In the genomic region with DNA sequence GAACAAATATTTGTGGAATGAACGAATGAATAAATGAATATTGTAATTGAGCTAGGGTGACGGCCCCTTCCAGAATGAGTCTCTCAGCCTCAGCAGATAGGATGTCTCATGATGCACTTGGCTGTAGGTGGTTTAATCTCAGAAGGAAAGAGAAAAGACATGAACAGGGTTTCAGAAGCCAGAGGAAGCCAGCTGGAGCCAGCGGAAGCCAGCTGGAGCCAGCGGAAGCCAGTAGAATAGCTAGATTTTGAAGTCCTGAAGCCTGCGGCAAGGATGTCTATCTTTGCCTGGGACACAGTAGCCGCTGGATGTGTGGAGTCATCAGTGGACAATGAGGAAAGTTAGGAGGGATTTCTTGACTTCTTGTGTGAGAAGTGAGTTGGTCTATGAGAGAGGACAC, we compare ENCODE assay signal across 18 mouse cellular contexts.
DNase-seq lines count a peak whose midpoint lies in the region; ATAC-seq and TF ChIP-seq lines count a peak whose summit lies in the region.
"Had no signal": no experiment of that assay in that cellular context is flagged by ENCODE, and none has a peak within 500 bp of the region (broad histone marks: within the 10 kb centered on the region; RNA-seq: fewer than 3 reads in every experiment).

No protein-coding gene starts in this region.

- TF ChIP-seq POLR2A in cerebellum, adult 2 months (IDR thresholded peaks at IDR 0.05; ENCODE audit: borderline replicate concordance, insufficient read depth, low read length) = no peak

- no peak overlapping the region for H3K4me2 ChIP-seq in kidney, embryonic 14.5 days (replicated peaks; ENCODE audit: low read depth, low read length)
- H3K4me2 ChIP-seq: embryonic facial prominence, embryonic 13.5 days; liver, embryonic 11.5 days; lung, embryonic 14.5 days had no signal

- TF ChIP-seq CTCF in cerebellum, adult 2 months (IDR thresholded peaks at IDR 0.05; ENCODE audit: borderline replicate concordance, insufficient read depth, low read depth, low read length) = no peak

- no peaks in the 10 kb centered on the region for H3K36me3 ChIP-seq in kidney, embryonic 14.5 days (ENCODE audit: control insufficient read depth, insufficient read depth, low read length)
- H3K36me3 ChIP-seq: embryonic facial prominence, embryonic 13.5 days; G1E had no signal

- H3K4me1 ChIP-seq in cerebellum, adult 2 months (ENCODE audit: control insufficient read depth, insufficient read depth, low read length) = no peaks in the 10 kb centered on the region
- no peaks in the 10 kb centered on the region for H3K4me1 ChIP-seq in kidney, embryonic 14.5 days (ENCODE audit: control insufficient read depth, insufficient read depth, low read length)
- H3K4me1 ChIP-seq: embryonic facial prominence, embryonic 13.5 days had no signal

- no peak overlapping the region for H3K4me3 ChIP-seq in cerebellum, adult 2 months (replicated peaks; ENCODE audit: insufficient read depth, low read depth, low read length)
- no peak overlapping the region for H3K4me3 ChIP-seq in kidney, embryonic 14.5 days (ENCODE audit: low read length)
- H3K4me3 ChIP-seq: embryonic facial prominence, embryonic 13.5 days had no signal

- ATAC-seq in kidney, embryonic 14.5 days (ENCODE audit: low FRiP score, low TSS enrichment) = no peak
- ATAC-seq: CD4-positive, CD25-positive, alpha-beta regulatory T cell, adult 4 months; forebrain, embryonic 16.5 days had no signal

- 74% methylated on average over 6 of the region's 6 CpGs for WGBS in cerebellum, adult 2 months
- WGBS in kidney, embryonic 14.5 days = 87% methylated on average over 6 of the region's 6 CpGs

- peak; percentile 41 to 53 for DNase-seq in cerebellum, postnatal 10 days
- DNase-seq in cerebellum, adult 2 months = no peak
- DNase-seq in kidney, postnatal 10 days = peak; percentile 44
- peak; percentile 18 for DNase-seq in right cerebral cortex, postnatal 25 days
- no peak for DNase-seq in right cerebral cortex, postnatal 4 days
- no peak for DNase-seq in urinary bladder, adult 2 months (ENCODE audit: low spot score)
- no peak for DNase-seq in cerebellum, adult 9-10 months
- DNase-seq: cerebellum, adult 11-12 months; kidney, adult 18-20 months; kidney, postnatal 4 days; lung, embryonic 14.5 days; thymus, postnatal 14 days had no signal

- no peak overlapping the region for H3K27ac ChIP-seq in cerebellum, adult 2 months (ENCODE audit: insufficient read depth, low read length)
- no peak overlapping the region for H3K27ac ChIP-seq in kidney, embryonic 14.5 days (ENCODE audit: low read depth, low read length)
- H3K27ac ChIP-seq: embryonic facial prominence, embryonic 13.5 days had no signal

- no peak overlapping the region for H3K9ac ChIP-seq in kidney, embryonic 14.5 days (ENCODE audit: low read depth, low read length)
- H3K9ac ChIP-seq: embryonic facial prominence, embryonic 13.5 days; lung, embryonic 14.5 days had no signal

- no peaks in the 10 kb centered on the region for H3K27me3 ChIP-seq in cerebellum, adult 2 months (ENCODE audit: control insufficient read depth, insufficient read depth, low read length)
- no peaks in the 10 kb centered on the region for H3K27me3 ChIP-seq in kidney, embryonic 14.5 days (ENCODE audit: control insufficient read depth, insufficient read depth, low read length)
- H3K27me3 ChIP-seq: embryonic facial prominence, embryonic 13.5 days had no signal

- H3K9me3 ChIP-seq in kidney, embryonic 14.5 days (ENCODE audit: control insufficient read depth, low read length) = no peaks in the 10 kb centered on the region
- H3K9me3 ChIP-seq: embryonic facial prominence, embryonic 13.5 days had no signal

Comparison
In these comparisons a context has a peak if more than half of its experiments do, and no peak if none do; other contexts are left out.
1. DNase-seq: peak in cerebellum, postnatal 10 days (2 of 2), kidney, postnatal 10 days (single experiment) and right cerebral cortex, postnatal 25 days (single experiment); none in cerebellum, adult 2 months (0 of 2), right cerebral cortex, postnatal 4 days (single experiment), urinary bladder, adult 2 months (single experiment) and cerebellum, adult 9-10 months (single experiment).